Mouse (Mus musculus) CH12.LX (cell line): ENCODE data around the gene Kcnj15. TPM values are rescaled to one million over a fixed set of nuclear protein-coding genes. Genes with fewer than 3 reads are reported as not detected.

Experiments used
- DNase-seq: peaks from one replicate; pipeline ENCODE4 v3.0.0-alpha.2; 2013; ENCODE audit errors: extremely low read depth
- H3K27ac ChIP-seq: 2 replicates; pipeline ENCODE4 v1.5.1; 2012; ENCODE audit warnings: low read depth, mild to moderate bottlenecking, control low read depth, moderate library complexity; ENCODE audit not compliant: insufficient read depth
- H3K27me3 ChIP-seq: replicated peaks from 2 replicates; pipeline ENCODE3; 2012; ENCODE audit warnings: inconsistent platforms
- H3K36me3 ChIP-seq, 2 experiments: replicated peaks in 1 of 2; 2 replicates each; pipeline versions ENCODE3 to v1.6.1; 2012; ENCODE audit warnings: inconsistent platforms in 1 of 2, low read length in 1 of 2, mild to moderate bottlenecking in 1 of 2, mixed read lengths in 1 of 2, moderate library complexity in 1 of 2; ENCODE audit not compliant: control insufficient read depth in 1 of 2, insufficient read depth in 1 of 2
- H3K4me1 ChIP-seq, 2 experiments: 2 replicates each; pipeline ENCODE4 v1.6.1; 2012; ENCODE audit warnings: inconsistent platforms in 1 of 2, moderate library complexity in 1 of 2; ENCODE audit not compliant: insufficient read depth in 2 of 2, control insufficient read depth in 1 of 2
- H3K4me2 ChIP-seq: 2 replicates; pipeline ENCODE4 v1.6.1; 2012; ENCODE audit warnings: low read depth, mild to moderate bottlenecking, control low read depth; ENCODE audit not compliant: poor library complexity, insufficient read depth, severe bottlenecking
- H3K4me3 ChIP-seq, 3 experiments: fragments of 150-350 bp in 1 of 3; sonication (generic) in 1 of 3; replicated peaks in 1 of 3; 2 replicates each; pipeline versions ENCODE3 to v1.5.1; 2011 to 2012; ENCODE audit warnings: low read depth in 2 of 3, low read length in 2 of 3, mild to moderate bottlenecking in 2 of 3, moderate library complexity in 2 of 3, control low read depth in 1 of 3, improper control_type of control experiment in 1 of 3, inconsistent platforms in 1 of 3, mixed read lengths in 1 of 3; ENCODE audit not compliant: poor library complexity in 1 of 3
- H3K79me2 ChIP-seq: replicated peaks from 2 replicates; pipeline ENCODE4 v1.6.1; 2012; ENCODE audit warnings: mild to moderate bottlenecking, moderate library complexity; ENCODE audit not compliant: control insufficient read depth, poor library complexity, insufficient read depth, severe bottlenecking; ENCODE audit errors: extremely low read depth
- H3K9ac ChIP-seq: 2 replicates; pipeline ENCODE4 v1.6.1; 2012; ENCODE audit warnings: low read depth, mild to moderate bottlenecking, control low read depth, moderate library complexity; ENCODE audit not compliant: insufficient read depth
- H3K9me3 ChIP-seq: replicated peaks from 2 replicates; pipeline ENCODE3; 2012; ENCODE audit warnings: low read length, inconsistent platforms, mixed read lengths
- BHLHE40 ChIP-seq: IDR thresholded peaks from 2 replicates; pipeline ENCODE4 v1.6.1; 2011; ENCODE audit warnings: mild to moderate bottlenecking, low read depth, low read length, improper control_type of control experiment
- CHD1 ChIP-seq: IDR thresholded peaks from 2 replicates; pipeline ENCODE4 v1.6.1; 2012; ENCODE audit warnings: low read depth, low read length, improper control_type of control experiment, inconsistent platforms
- CTCF ChIP-seq, 2 experiments: IDR thresholded peaks in 1 of 2; conservative IDR thresholded peaks in 1 of 2; 2 replicates each; pipeline ENCODE4 v1.5.1; 2011 to 2012; ENCODE audit warnings: low read depth in 2 of 2, low read length in 2 of 2, improper control_type of control experiment in 1 of 2, inconsistent platforms in 1 of 2, mild to moderate bottlenecking in 1 of 2, moderate library complexity in 1 of 2
- E2F4 ChIP-seq: IDR thresholded peaks from 2 replicates; pipeline ENCODE4 v1.6.1; 2011; ENCODE audit warnings: low read depth, low read length, improper control_type of control experiment; ENCODE audit not compliant: insufficient replicate concordance
- EP300 ChIP-seq: IDR thresholded peaks from 2 replicates; pipeline ENCODE4 v1.6.1; 2011; ENCODE audit warnings: low read length, improper control_type of control experiment
- HCFC1 ChIP-seq: IDR thresholded peaks from 2 replicates; pipeline ENCODE4 v1.6.1; 2012; ENCODE audit warnings: low read depth, mild to moderate bottlenecking, inconsistent platforms, low read length, improper control_type of control experiment
- JUN ChIP-seq: IDR thresholded peaks from 2 replicates; pipeline ENCODE4 v1.6.1; 2011; ENCODE audit warnings: low read depth, mild to moderate bottlenecking, low read length, improper control_type of control experiment, moderate library complexity; ENCODE audit not compliant: insufficient read depth
- JUND ChIP-seq: conservative IDR thresholded peaks from 2 replicates; pipeline ENCODE4 v1.6.1; 2011; ENCODE audit warnings: low read depth, low read length, improper control_type of control experiment
- KAT2A ChIP-seq: IDR thresholded peaks from 2 replicates; pipeline ENCODE4 v1.6.1; 2012; ENCODE audit warnings: low read length, improper control_type of control experiment, inconsistent platforms; ENCODE audit not compliant: insufficient replicate concordance
- MAFK ChIP-seq: IDR thresholded peaks from 2 replicates; pipeline ENCODE4 v1.6.1; 2011; ENCODE audit warnings: low read length, improper control_type of control experiment; ENCODE audit not compliant: insufficient replicate concordance
- MAX ChIP-seq: IDR thresholded peaks from 2 replicates; pipeline ENCODE4 v1.6.1; 2011; ENCODE audit warnings: low read length, improper control_type of control experiment
- MXI1 ChIP-seq: IDR thresholded peaks from 2 replicates; pipeline ENCODE4 v1.6.1; 2011; ENCODE audit warnings: mild to moderate bottlenecking, low read depth, low read length, improper control_type of control experiment
- NRF1 ChIP-seq: IDR thresholded peaks from 2 replicates; pipeline ENCODE4 v1.6.1; 2014; ENCODE audit warnings: low read depth, mild to moderate bottlenecking, inconsistent platforms, low read length, improper control_type of control experiment, moderate library complexity
- PAX5 ChIP-seq: IDR thresholded peaks from 2 replicates; pipeline ENCODE4 v1.6.1; 2012; ENCODE audit warnings: low read length, inconsistent platforms, mixed read lengths
- POLR2AphosphoS2 ChIP-seq: IDR thresholded peaks from 2 replicates; pipeline ENCODE4 v1.6.1; 2011; ENCODE audit warnings: low read depth, low read length, improper control_type of control experiment
- RAD21 ChIP-seq: IDR thresholded peaks from 2 replicates; pipeline ENCODE4 v1.6.1; 2011; ENCODE audit warnings: low read depth, mild to moderate bottlenecking, low read length, improper control_type of control experiment, moderate library complexity
- RCOR1 ChIP-seq: conservative IDR thresholded peaks from 2 replicates; pipeline ENCODE4 v1.6.1; 2012; ENCODE audit warnings: low read depth, mild to moderate bottlenecking, inconsistent platforms, low read length, improper control_type of control experiment
- SIN3A ChIP-seq: IDR thresholded peaks from 2 replicates; pipeline ENCODE4 v1.6.1; 2012; ENCODE audit warnings: low read length, improper control_type of control experiment, inconsistent platforms
- SMC3 ChIP-seq: IDR thresholded peaks from 2 replicates; pipeline ENCODE4 v1.6.1; 2011; ENCODE audit warnings: low read depth, low read length, improper control_type of control experiment
- UBTF ChIP-seq: IDR thresholded peaks from 2 replicates; pipeline ENCODE4 v1.6.1; 2012; ENCODE audit warnings: low read depth, mild to moderate bottlenecking, inconsistent platforms, low read length, improper control_type of control experiment, moderate library complexity
- USF1 ChIP-seq: IDR thresholded peaks from 2 replicates; pipeline ENCODE4 v1.6.1; 2014; ENCODE audit warnings: low read depth, mild to moderate bottlenecking, inconsistent platforms, low read length, improper control_type of control experiment
- USF2 ChIP-seq: conservative IDR thresholded peaks from 2 replicates; pipeline ENCODE4 v1.6.1; 2011; ENCODE audit warnings: low read depth, low read length, improper control_type of control experiment
- ZC3H11A ChIP-seq: IDR thresholded peaks from 2 replicates; pipeline ENCODE4 v1.6.1; 2012; ENCODE audit warnings: low read depth, mild to moderate bottlenecking, inconsistent platforms, low read length, improper control_type of control experiment
- ZMIZ1 ChIP-seq: IDR thresholded peaks from 2 replicates; pipeline ENCODE4 v1.6.1; 2012; ENCODE audit warnings: low read depth, mild to moderate bottlenecking, inconsistent platforms, low read length, improper control_type of control experiment
- dilution Hi-C: fragments of 300-500 bp; cut with MboI; formaldehyde crosslinking; loops from 2 replicates; pipeline ENCODE4 v1.14.3; 2020; ENCODE audit warnings: low sequenced_read_pairs; ENCODE audit not compliant: extremely low pct_unique_long_range_greater_than_20kb, extremely low pct_ligation_motif_present
- in situ Hi-C: fragments of 300-500 bp; cut with MboI; formaldehyde crosslinking; loops from 3 replicates; pipeline ENCODE4 v1.14.3; 2019; ENCODE audit warnings: low sequenced_read_pairs, low pct_ligation_motif_present, low pct_unique_long_range_greater_than_20kb, mixed read lengths
- polyA plus RNA-seq: library from polyadenylated mRNA; unstranded; fragments of >175 nt; gene quantifications from 2 replicates; pipeline ENCODE4 v1.2.1, GENCODE M21; 2012; ENCODE audit warnings: low read depth; ENCODE audit not compliant: insufficient read length
- total RNA-seq, 2 experiments: library from RNA; depleted of rRNA; stranded (reverse); fragments of 300-350 nt in 1 of 2; fragments of >200 nt in 1 of 2; gene quantifications; 2 replicates each; pipeline ENCODE4 v1.2.3; 2012 to 2014

The Kcnj15 gene
- total and polyA plus RNA-seq, 3 experiments, result 0.37 to 1.1 (median 0.51) TPM

GRCm38 (mm10) chr16:95219459-95219858 is 37.9 kb upstream of the Kcnj15 start:
- H3K4me1 ChIP-seq, result peaks cover 11 to 31% of the 10 kb centered on the region in 2 experiments
- dilution Hi-C loops (no loop called here), in situ Hi-C loops (loop anchor here (10.0 kb wide), 1 partner anchor 215 kb away; no protein-coding TSS in a partner anchor)
- H3K9ac ChIP-seq, result no peak overlapping the region
- H3K27ac ChIP-seq, result no peak overlapping the region
- H3K4me2 ChIP-seq, result no peak overlapping the region
- no peaks in the 10 kb centered on the region for H3K27me3 ChIP-seq
- no peak for DNase-seq
- H3K36me3 ChIP-seq, result no peaks in the 10 kb centered on the region
- TF ChIP-seq MAX (no peak), PAX5 (no peak), JUN (no peak), CTCF (conservative IDR thresholded peaks at IDR 0.05 in 1 of 2, IDR thresholded peaks at IDR 0.05 in 1 of 2; ENCODE audit: low read depth in 2 of 2, low read length in 2 of 2) (no peak), ZC3H11A (no peak), JUND (no peak), UBTF (no peak), MXI1 (no peak), EP300 (no peak)
- no peak overlapping the region for H3K4me3 ChIP-seq
- no peaks in the 10 kb centered on the region for H3K79me2 ChIP-seq
- peaks cover 5% of the 10 kb centered on the region for H3K9me3 ChIP-seq

GRCm38 (mm10) chr16:95221051-95221450 is 36.3 kb upstream of the Kcnj15 start:
- no peaks in the 10 kb centered on the region for H3K79me2 ChIP-seq
- peaks cover 7 to 18% of the 10 kb centered on the region in 2 experiments; a peak in 3 of 4 replicates for H3K4me1 ChIP-seq
- H3K27me3 ChIP-seq, result no peaks in the 10 kb centered on the region
- TF ChIP-seq MXI1, result no peak
- no peak for TF ChIP-seq USF2
- no peak for TF ChIP-seq MAFK
- TF ChIP-seq RAD21, result no peak
- no peak for TF ChIP-seq SMC3
- TF ChIP-seq JUN, result no peak
- TF ChIP-seq USF1, result no peak
- no peak for TF ChIP-seq ZMIZ1
- TF ChIP-seq RCOR1, result no peak
- TF ChIP-seq BHLHE40, result no peak
- no peak for TF ChIP-seq KAT2A
- TF ChIP-seq JUND, result no peak
- TF ChIP-seq HCFC1, result no peak
- no peak for TF ChIP-seq EP300
- no peak for TF ChIP-seq CTCF (conservative IDR thresholded peaks at IDR 0.05 in 1 of 2, IDR thresholded peaks at IDR 0.05 in 1 of 2; ENCODE audit: low read depth in 2 of 2, low read length in 2 of 2)
- TF ChIP-seq E2F4, result no peak
- no peak for TF ChIP-seq POLR2AphosphoS2
- TF ChIP-seq NRF1, result no peak
- TF ChIP-seq CHD1, result no peak
- TF ChIP-seq SIN3A, result no peak
- H3K4me3 ChIP-seq, result no peak overlapping the region
- DNase-seq, result no peak
- H3K27ac ChIP-seq, result no peak overlapping the region
- in situ Hi-C loops, result no loop called here
- no peaks in the 10 kb centered on the region for H3K36me3 ChIP-seq
- H3K9ac ChIP-seq, result no peak overlapping the region
- no peak overlapping the region for H3K4me2 ChIP-seq
- peaks cover 5% of the 10 kb centered on the region for H3K9me3 ChIP-seq
- dilution Hi-C loops, result no loop called here
